Mouse (Mus musculus): ENCODE data around the gene Lrrc45. TPM values are rescaled to one million over a fixed set of nuclear protein-coding genes. Genes with fewer than 3 reads are reported as not detected.
A peak's percentile ranks its signal among the peaks of the same experiment; 100 is the strongest.

Lrrc45 gene
- polyA plus RNA-seq, 1 experiment from 2014 or later = 30.9 TPM

DNA sequence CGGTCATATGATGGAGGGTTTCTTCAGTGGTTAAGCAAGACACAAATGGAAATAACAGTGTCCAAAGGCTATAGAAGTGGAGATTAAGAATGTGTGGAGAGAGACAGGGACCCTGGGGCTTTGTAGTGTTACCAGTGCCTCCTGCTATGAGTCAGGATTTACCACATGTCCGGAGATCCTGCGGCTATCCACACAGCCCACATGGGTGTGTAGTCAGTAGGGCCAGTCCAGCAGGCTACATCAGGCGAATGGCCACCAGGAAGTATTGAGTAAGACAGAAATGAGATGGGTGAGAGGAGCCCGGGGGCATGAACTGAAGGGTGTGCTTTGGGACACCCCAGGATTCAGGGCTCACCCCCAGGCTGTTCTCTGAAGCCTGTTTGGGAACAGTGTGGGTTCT, 31.0 kb upstream of the Lrrc45 start:
- Histone ChIP-seq H3K27me3 (ENCODE audit: control insufficient read depth, insufficient read depth, low read length) (no peaks in the 10 kb centered on the region), H3K36me3 (ENCODE audit: control insufficient read depth, insufficient read depth, low read length) (peaks cover 5% of the 10 kb centered on the region; the same call in 1 of the 2 replicates), H3K4me3 (ENCODE audit: low read depth, low read length) (no peak overlapping the region), H3K27ac (ENCODE audit: low read depth, low read length) (no peak overlapping the region), H3K9me3 (ENCODE audit: control insufficient read depth, low read length) (no peaks in the 10 kb centered on the region), H3K4me1 (ENCODE audit: control insufficient read depth, insufficient read depth, low read length) (no peaks in the 10 kb centered on the region), H3K9ac (ENCODE audit: low read length) (no peak overlapping the region), H3K4me2 (no peak overlapping the region)
- DNase-seq (ENCODE audit: low spot score, missing footprints) (no peak), ATAC-seq (ENCODE audit: low FRiP score) (no peak)
- WGBS = 92% methylated on average over 5 of the region's 5 CpGs

DNA sequence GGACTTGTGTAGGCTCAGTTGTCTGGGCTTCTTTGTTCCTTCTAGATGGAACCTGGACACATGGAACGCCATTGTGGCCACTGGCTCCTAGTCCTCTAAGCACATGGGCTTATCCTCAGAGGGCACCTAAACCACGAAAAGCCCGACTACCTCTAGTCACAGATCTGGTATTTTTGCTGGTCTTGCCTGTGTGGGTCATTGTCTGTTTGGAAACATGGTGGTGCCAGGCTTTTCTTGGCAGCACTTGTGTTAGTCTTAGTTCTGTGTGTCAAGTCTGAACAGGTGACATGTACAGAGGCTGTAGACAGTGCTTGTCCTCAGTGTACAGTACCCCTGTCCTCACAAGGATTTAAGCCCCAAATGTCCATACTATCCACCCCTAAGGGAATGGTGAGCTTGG, 30.2 kb upstream of the Lrrc45 start:
- H3K27ac ChIP-seq (ENCODE audit: low read depth, low read length) = no peak overlapping the region
- no peaks in the 10 kb centered on the region for H3K27me3 ChIP-seq (ENCODE audit: control insufficient read depth, insufficient read depth, low read length)
- H3K9ac ChIP-seq (ENCODE audit: low read length) = no peak overlapping the region
- H3K36me3 ChIP-seq (ENCODE audit: control insufficient read depth, insufficient read depth, low read length) = no peaks in the 10 kb centered on the region; the same call in 1 of the 2 replicates
- no peak overlapping the region for H3K4me3 ChIP-seq (ENCODE audit: low read depth, low read length)
- 90% methylated on average over 3 of the region's 3 CpGs for WGBS
- H3K9me3 ChIP-seq (ENCODE audit: control insufficient read depth, low read length) = no peaks in the 10 kb centered on the region
- DNase-seq (ENCODE audit: low spot score, missing footprints) (no peak), ATAC-seq (ENCODE audit: low FRiP score) (no peak)
- H3K4me2 ChIP-seq = no peak overlapping the region
- no peaks in the 10 kb centered on the region for H3K4me1 ChIP-seq (ENCODE audit: control insufficient read depth, insufficient read depth, low read length)

DNA sequence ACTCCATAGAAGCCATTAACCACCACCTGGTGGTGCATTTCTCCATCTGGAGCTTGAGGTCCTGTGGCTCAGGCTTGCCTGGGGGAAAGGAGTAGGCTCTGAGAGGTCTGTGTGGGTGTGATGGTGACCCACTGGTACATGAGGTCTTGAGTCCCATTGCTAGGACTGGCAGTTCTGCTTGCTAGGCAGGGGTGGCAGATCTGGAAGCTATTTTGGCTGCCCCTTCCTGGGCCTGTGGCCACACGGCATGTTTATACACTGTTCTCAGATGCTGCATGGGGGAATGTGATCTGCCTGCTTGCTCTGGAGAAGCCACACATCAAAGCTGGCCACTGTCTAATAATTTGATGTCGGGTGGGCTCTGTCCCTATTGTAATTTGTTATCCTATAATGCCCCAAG, 29.6 kb upstream of the Lrrc45 start:
- no peak overlapping the region for H3K27ac ChIP-seq (ENCODE audit: low read depth, low read length)
- no peak overlapping the region for H3K4me2 ChIP-seq
- no peak for DNase-seq (ENCODE audit: low spot score, missing footprints)
- ATAC-seq (ENCODE audit: low FRiP score) = no peak
- no peak overlapping the region for H3K4me3 ChIP-seq (ENCODE audit: low read depth, low read length)
- H3K36me3 ChIP-seq (ENCODE audit: control insufficient read depth, insufficient read depth, low read length) = peaks cover under 1% of the 10 kb centered on the region
- no peaks in the 10 kb centered on the region for H3K9me3 ChIP-seq (ENCODE audit: control insufficient read depth, low read length)
- H3K4me1 ChIP-seq (ENCODE audit: control insufficient read depth, insufficient read depth, low read length) = no peaks in the 10 kb centered on the region
- no peak overlapping the region for H3K9ac ChIP-seq (ENCODE audit: low read length)
- no peaks in the 10 kb centered on the region for H3K27me3 ChIP-seq (ENCODE audit: control insufficient read depth, insufficient read depth, low read length)
- 88% methylated on average over 2 of the region's 2 CpGs for WGBS

DNA sequence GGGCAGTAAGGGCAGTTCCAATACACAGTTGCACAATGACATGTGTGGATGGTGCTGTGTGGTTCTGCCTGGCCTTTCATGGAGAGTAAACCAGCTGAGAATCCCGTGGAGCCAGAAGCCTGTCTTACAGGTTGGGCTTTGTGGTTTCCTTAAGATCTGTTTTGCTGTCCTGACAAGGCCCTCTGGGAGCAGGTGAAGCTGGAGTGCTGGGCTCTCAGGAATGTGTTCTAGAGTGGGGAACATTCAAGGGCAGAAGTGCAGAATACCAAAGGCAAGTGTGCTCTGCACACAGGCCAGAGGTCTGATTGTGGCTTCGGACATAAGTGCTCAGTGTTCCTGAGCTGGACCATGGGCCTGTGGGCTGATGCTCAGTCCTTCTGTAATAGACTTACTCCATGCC, 29.1 kb upstream of the Lrrc45 start:
- Histone ChIP-seq H3K27me3 (ENCODE audit: control insufficient read depth, insufficient read depth, low read length) (no peaks in the 10 kb centered on the region), H3K9me3 (ENCODE audit: control insufficient read depth, low read length) (no peaks in the 10 kb centered on the region), H3K4me2 (no peak overlapping the region), H3K4me3 (ENCODE audit: low read depth, low read length) (no peak overlapping the region), H3K27ac (ENCODE audit: low read depth, low read length) (no peak overlapping the region), H3K36me3 (ENCODE audit: control insufficient read depth, insufficient read depth, low read length) (peaks cover 3% of the 10 kb centered on the region), H3K9ac (ENCODE audit: low read length) (no peak overlapping the region), H3K4me1 (ENCODE audit: control insufficient read depth, insufficient read depth, low read length) (no peaks in the 10 kb centered on the region)
- ATAC-seq (ENCODE audit: low FRiP score) (no peak), DNase-seq (ENCODE audit: low spot score, missing footprints) (no peak)
- WGBS = 91% methylated on average over 2 of the region's 2 CpGs

DNA sequence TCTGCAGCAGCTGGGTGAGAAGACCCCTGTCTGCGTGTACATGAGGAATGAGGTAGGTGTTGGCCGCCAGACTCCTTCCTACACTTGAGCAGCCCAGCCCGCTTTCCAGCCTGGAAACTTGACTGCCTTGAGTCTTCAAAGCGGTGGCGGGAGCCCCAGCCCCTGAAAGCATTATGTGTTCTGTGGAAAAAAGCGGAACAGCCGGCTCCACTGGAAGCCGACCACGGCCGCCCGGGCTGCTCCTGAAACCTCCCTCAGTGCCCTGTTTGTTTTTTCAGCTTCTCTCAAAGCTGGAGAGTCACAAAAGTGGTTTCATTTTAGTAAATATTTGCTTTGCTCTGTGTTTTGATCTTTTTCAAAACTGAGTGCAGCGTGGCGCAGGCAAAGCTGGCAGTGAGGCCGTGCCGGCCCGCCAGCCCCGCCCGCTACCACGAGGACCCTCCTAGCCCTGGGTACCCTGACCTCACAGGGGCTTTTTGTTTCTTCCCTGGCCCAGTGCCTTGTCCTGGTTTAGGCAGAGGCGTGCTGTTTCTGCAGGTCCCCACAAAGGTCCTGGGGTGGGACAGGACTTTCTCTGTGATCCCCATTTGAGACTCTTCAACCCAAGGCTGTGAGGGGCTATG, 27.0 kb upstream of the Lrrc45 start:
- H3K9me3 ChIP-seq (ENCODE audit: control insufficient read depth, low read length) = no peaks in the 10 kb centered on the region
- no peak overlapping the region for H3K4me3 ChIP-seq (ENCODE audit: low read depth, low read length)
- H3K9ac ChIP-seq (ENCODE audit: low read length) = no peak overlapping the region
- no peaks in the 10 kb centered on the region for H3K27me3 ChIP-seq (ENCODE audit: control insufficient read depth, insufficient read depth, low read length)
- H3K4me2 ChIP-seq = no peak overlapping the region
- no peak overlapping the region for H3K27ac ChIP-seq (ENCODE audit: low read depth, low read length)
- WGBS = 88% methylated on average over 20 of the region's 20 CpGs
- H3K4me1 ChIP-seq (ENCODE audit: control insufficient read depth, insufficient read depth, low read length) = no peaks in the 10 kb centered on the region
- no peak for ATAC-seq (ENCODE audit: low FRiP score)
- DNase-seq (ENCODE audit: low spot score, missing footprints) = no peak
- peaks cover 5% of the 10 kb centered on the region for H3K36me3 ChIP-seq (ENCODE audit: control insufficient read depth, insufficient read depth, low read length)

DNA sequence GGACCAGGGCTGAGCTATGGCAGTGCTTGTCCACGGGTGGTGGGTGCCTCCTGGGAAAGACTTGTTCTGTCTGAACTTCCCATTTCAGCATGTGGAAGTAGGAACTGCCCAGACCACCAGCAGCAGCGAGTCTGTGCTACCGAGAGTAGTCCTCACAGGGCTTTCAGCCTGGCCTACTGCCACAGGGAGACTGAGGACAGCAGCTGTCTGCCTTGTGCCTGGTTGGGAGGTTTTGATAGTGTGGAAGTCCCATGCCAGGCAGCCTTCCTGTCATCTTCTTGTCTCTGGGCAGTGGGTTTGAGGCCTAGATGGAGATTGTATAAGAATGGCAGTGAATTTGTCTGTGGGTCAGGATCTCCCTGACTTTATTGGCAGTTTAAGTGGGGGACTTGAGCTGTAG, 24.4 kb upstream of the Lrrc45 start:
- Histone ChIP-seq H3K36me3 (ENCODE audit: control insufficient read depth, insufficient read depth, low read length) (peaks cover 5% of the 10 kb centered on the region), H3K4me2 (no peak overlapping the region), H3K4me1 (ENCODE audit: control insufficient read depth, insufficient read depth, low read length) (no peaks in the 10 kb centered on the region), H3K9ac (ENCODE audit: low read length) (no peak overlapping the region), H3K4me3 (ENCODE audit: low read depth, low read length) (no peak overlapping the region), H3K27ac (ENCODE audit: low read depth, low read length) (no peak overlapping the region), H3K27me3 (ENCODE audit: control insufficient read depth, insufficient read depth, low read length) (no peaks in the 10 kb centered on the region), H3K9me3 (ENCODE audit: control insufficient read depth, low read length) (no peaks in the 10 kb centered on the region)
- 87% methylated on average over 3 of the region's 3 CpGs for WGBS
- ATAC-seq (ENCODE audit: low FRiP score) (no peak), DNase-seq (ENCODE audit: low spot score, missing footprints) (no peak)

DNA sequence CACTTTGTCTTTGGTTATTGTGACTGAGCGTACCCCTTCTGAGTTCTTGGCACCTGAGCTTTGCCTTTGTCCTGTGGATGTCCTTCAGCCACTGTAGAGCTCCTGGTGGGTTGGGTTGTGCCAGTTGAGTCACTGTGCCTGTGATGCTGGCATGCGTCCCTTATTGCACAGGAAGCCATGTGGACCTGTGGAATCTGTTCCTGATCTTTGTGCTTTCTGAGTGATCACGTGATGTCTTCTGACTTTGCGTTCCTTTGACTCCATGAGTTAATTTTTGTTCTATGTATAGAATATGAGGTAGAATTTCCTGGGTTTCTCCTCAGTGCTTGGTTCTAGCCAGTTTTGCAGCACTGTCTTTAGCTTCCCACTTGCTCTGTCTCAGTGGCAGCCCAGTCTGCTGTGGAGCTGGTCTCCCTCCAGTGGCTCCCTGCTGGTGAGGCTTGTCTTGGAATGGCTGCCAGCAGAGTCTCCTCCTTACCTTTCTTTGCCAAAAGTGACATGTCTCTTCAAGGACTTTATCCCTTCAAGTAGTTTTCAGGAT, 21.2 kb upstream of the Lrrc45 start:
- no peaks in the 10 kb centered on the region for H3K27me3 ChIP-seq (ENCODE audit: control insufficient read depth, insufficient read depth, low read length)
- H3K36me3 ChIP-seq (ENCODE audit: control insufficient read depth, insufficient read depth, low read length) = peaks cover 5% of the 10 kb centered on the region; the same call in 1 of the 2 replicates
- H3K4me2 ChIP-seq = no peak overlapping the region
- no peak overlapping the region for H3K27ac ChIP-seq (ENCODE audit: low read depth, low read length)
- H3K9me3 ChIP-seq (ENCODE audit: control insufficient read depth, low read length) = no peaks in the 10 kb centered on the region
- peaks cover 10% of the 10 kb centered on the region; the same call in 1 of the 2 replicates for H3K4me1 ChIP-seq (ENCODE audit: control insufficient read depth, insufficient read depth, low read length)
- H3K4me3 ChIP-seq (ENCODE audit: low read depth, low read length) = no peak overlapping the region
- ATAC-seq (ENCODE audit: low FRiP score) (no peak), DNase-seq (ENCODE audit: low spot score, missing footprints) (no peak)
- 96% methylated on average over 4 of the region's 4 CpGs for WGBS
- no peak overlapping the region for H3K9ac ChIP-seq (ENCODE audit: low read length)

DNA sequence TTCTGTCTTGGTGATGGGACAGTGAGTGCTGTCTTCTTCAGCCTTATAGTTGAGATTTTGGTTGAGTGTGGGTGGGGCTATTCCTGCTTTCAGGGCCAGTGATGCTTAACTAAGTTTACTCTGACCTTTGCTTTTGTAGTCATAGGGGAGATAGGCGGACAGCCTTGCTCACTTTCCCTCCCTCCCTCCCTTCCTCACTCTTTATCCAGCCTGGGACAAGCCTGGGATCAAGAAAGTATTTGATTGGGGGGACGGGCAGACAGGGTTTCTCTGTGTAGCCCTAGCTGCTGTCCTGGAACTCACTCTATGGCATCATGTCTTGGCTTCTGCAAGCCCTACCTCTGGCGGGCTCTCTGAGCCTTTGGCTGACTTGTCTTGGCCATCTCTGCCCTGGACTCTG, 20.3 kb upstream of the Lrrc45 start:
- Histone ChIP-seq H3K4me1 (ENCODE audit: control insufficient read depth, insufficient read depth, low read length) (peaks cover 10% of the 10 kb centered on the region; the same call in 1 of the 2 replicates), H3K27me3 (ENCODE audit: control insufficient read depth, insufficient read depth, low read length) (no peaks in the 10 kb centered on the region), H3K9me3 (ENCODE audit: control insufficient read depth, low read length) (no peaks in the 10 kb centered on the region), H3K36me3 (ENCODE audit: control insufficient read depth, insufficient read depth, low read length) (peaks cover 5% of the 10 kb centered on the region; the same call in 1 of the 2 replicates), H3K4me2 (no peak overlapping the region), H3K4me3 (ENCODE audit: low read depth, low read length) (no peak overlapping the region), H3K9ac (ENCODE audit: low read length) (no peak overlapping the region), H3K27ac (ENCODE audit: low read depth, low read length) (no peak overlapping the region)
- 55% methylated on average over 3 of the region's 3 CpGs for WGBS
- DNase-seq (ENCODE audit: low spot score, missing footprints) (no peak), ATAC-seq (ENCODE audit: low FRiP score) (no peak)

DNA sequence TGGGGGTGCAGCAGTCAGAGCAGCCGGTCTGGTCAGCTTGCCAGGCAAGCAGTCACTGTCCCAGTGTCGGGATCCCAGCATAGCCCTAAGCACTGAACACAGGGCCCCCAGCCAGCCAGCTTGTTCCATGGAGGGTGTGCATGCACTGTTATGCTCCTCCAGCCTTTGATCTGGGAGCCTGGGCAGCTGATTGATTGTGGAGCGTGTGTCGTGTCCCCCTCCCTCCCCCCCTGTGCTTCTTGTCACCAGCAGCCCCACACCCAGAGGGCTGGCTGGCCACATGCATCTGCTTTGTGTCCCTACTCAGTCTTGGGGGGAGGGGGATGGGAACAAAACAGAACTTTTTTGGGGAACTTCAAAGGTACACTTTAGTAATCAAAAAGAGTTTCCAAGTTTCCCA, 18.5 kb upstream of the Lrrc45 start:
- no peak overlapping the region for H3K4me3 ChIP-seq (ENCODE audit: low read depth, low read length)
- H3K4me1 ChIP-seq (ENCODE audit: control insufficient read depth, insufficient read depth, low read length) = peaks cover 10% of the 10 kb centered on the region; the same call in 1 of the 2 replicates
- no peak overlapping the region for H3K4me2 ChIP-seq
- no peaks in the 10 kb centered on the region for H3K9me3 ChIP-seq (ENCODE audit: control insufficient read depth, low read length)
- H3K27me3 ChIP-seq (ENCODE audit: control insufficient read depth, insufficient read depth, low read length) = no peaks in the 10 kb centered on the region
- H3K27ac ChIP-seq (ENCODE audit: low read depth, low read length) = no peak overlapping the region
- H3K9ac ChIP-seq (ENCODE audit: low read length) = no peak overlapping the region
- DNase-seq (ENCODE audit: low spot score, missing footprints) = no peak
- 0 out of 2 replicates have a peak, but pooled peaks cover 2% of the 10 kb centered on the region for H3K36me3 ChIP-seq (ENCODE audit: control insufficient read depth, insufficient read depth, low read length)
- peak; percentile 66 for ATAC-seq (ENCODE audit: low FRiP score)
- 30% methylated on average over 4 of the region's 4 CpGs for WGBS
